Mouse (Mus musculus): ENCODE data around the gene Rmnd1. TPM values are rescaled to one million over a fixed set of nuclear protein-coding genes. Genes with fewer than 3 reads are reported as not detected.

The Rmnd1 gene
- polyA plus RNA-seq, 1 experiment = 19.0 TPM

DNA sequence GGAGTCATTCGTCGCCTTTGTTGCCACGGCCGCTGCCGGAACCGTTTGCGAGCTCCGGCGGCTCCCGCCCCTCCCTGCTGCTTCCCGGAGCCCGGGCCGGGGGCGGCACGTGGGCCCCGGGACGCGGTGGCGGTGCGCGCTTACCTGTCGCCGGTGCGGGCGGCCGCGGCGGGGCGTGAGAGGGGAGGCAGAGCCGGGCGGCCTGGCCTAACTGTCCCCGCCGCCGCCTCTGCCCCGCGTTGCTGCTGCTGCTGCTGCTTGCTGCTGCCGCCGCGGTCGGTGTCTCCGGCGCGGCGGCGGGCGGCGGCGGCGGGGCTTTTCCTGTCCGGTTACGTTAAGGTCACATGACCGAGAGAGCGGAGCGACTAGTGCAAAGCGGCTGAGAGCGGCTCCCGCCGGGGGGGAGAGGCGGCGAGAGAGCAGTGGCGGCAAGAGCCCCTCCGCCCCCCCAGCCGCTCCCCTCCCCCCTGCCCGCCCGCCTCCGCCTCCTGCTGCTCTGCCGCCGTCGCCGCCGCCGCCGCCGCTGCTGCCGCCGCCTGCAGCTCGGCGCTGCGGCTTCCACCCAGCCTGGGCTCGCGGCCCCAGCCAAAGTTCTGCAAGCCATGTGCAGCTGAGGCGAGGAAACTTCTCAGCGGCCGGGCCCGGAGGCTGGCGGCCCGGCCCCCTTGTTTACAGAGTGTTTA, 44.3 kb downstream of the Rmnd1 start, which contains the start of gene Zbtb2:
Gene Zbtb2 (minus strand): TSS at position 408 of the 683 bp plus-strand sequence.
- no peaks in the 10 kb centered on the region for H3K27me3 ChIP-seq (ENCODE audit: control insufficient read depth, insufficient read depth, low read length)
- H3K4me3 ChIP-seq (ENCODE audit: extremely low read depth, insufficient read depth, insufficient read length) = peak within 1 kb of the TSS; percentile 86
- H3K36me3 ChIP-seq (ENCODE audit: control insufficient read depth, insufficient read depth, low read length) = no peaks in the 10 kb centered on the region
- H3K27ac ChIP-seq (ENCODE audit: insufficient read depth, low read length) = peak within 1 kb of the TSS; percentile 100
- peak in 1 of 2 experiments; percentile 61 for DNase-seq (ENCODE audit: low read depth in 1 of 2, low spot score in 2 of 2)
- no peak for TF ChIP-seq CTCF (IDR thresholded peaks at IDR 0.05; ENCODE audit: extremely low read depth, insufficient read depth, insufficient read length, insufficient replicate concordance)
- TF ChIP-seq POLR2A (IDR thresholded peaks at IDR 0.05; ENCODE audit: low read depth, low read length) = no peak
- H3K4me1 ChIP-seq (ENCODE audit: control insufficient read depth, insufficient read depth, insufficient read length) = peaks cover 8% of the 10 kb centered on the region; the same call in 1 of the 2 replicates
- 1% methylated on average over 74 of the region's 87 CpGs for WGBS

DNA sequence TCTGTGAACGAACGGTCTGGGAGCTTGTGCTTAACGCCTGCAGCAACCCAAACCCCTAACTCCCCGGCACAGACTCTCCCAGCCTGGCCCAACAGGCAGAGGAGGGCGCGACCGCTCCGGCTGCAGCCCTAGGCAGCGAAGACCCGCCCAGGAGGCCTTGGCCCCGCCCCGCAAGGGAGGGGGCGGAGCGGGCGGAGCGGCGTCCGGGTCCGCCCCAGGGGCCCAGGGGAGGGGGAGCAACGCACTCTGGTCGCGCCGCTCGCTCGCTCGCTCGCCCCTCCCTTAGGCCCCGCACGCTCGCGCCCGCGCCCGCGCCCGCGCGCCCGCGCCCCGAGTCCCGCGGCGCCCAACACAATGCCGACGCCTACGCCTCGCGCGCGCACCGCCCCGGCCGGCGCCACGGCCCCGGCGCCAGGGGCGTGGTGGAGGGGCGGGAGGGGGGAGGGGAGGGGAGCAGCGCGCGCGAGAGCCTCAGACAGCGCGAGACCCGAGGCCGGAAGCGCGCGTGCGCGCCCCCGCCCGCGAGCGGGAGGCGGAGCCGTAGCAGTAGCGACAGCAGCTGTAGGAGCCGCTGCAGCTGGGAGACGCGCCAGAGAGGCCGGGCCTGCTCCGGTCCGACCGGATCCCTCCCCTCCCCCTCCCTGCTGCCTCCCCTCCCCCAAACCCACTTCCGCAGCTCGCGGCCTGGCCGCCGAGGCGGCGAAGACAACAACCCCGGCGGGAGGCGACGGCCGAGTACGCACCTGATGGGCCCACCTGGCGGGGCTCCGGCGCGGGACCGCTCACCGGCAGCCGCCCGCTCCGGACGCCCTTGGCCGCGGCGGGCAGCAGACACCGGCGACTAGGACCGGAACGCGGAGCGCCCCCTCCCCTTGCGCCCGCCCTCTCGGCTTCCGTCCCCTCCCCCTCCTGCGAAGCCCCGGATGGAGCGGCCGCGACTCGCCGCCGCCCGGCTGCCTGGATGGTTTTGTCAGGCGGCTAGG, 45.3 kb downstream of the Rmnd1 start:
- H3K4me1 ChIP-seq (ENCODE audit: control insufficient read depth, insufficient read depth, insufficient read length) = peaks cover 8% of the 10 kb centered on the region; the same call in 1 of the 2 replicates
- H3K4me3 ChIP-seq (ENCODE audit: extremely low read depth, insufficient read depth, insufficient read length) = peak overlapping the region; percentile 86
- under 1% methylated on average over 68 of the region's 133 CpGs for WGBS
- TF ChIP-seq CTCF (IDR thresholded peaks at IDR 0.05; ENCODE audit: extremely low read depth, insufficient read depth, insufficient read length, insufficient replicate concordance) (no peak), POLR2A (IDR thresholded peaks at IDR 0.05; ENCODE audit: low read depth, low read length) (peak; percentile 77)
- H3K36me3 ChIP-seq (ENCODE audit: control insufficient read depth, insufficient read depth, low read length) = no peaks in the 10 kb centered on the region
- H3K27ac ChIP-seq (ENCODE audit: insufficient read depth, low read length) = peak overlapping the region; percentile 100
- H3K27me3 ChIP-seq (ENCODE audit: control insufficient read depth, insufficient read depth, low read length) = no peaks in the 10 kb centered on the region
- peak; percentile 88 to 89 for DNase-seq (ENCODE audit: low read depth in 1 of 2, low spot score in 2 of 2)

DNA sequence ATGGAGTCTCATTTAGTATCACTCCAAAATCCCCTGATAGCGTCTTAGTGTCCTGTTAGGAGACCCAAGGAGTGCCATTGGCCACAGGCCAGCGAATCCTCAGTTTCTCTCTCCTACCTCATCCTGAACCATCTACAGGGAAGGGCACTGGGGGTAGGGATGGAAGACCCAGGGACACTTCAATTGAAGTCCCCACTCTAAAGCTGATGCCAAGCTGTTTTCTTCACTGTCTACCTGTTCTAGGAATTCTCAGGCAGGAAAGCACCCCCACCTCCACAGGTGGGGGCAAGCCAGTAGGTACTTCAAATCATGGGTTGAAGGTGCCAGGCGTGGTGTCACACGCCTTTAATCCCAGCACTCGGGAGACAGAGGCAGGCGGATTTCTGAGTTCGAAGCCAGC, 47.9 kb downstream of the Rmnd1 start:
- Histone ChIP-seq H3K27ac (ENCODE audit: insufficient read depth, low read length) (no peak overlapping the region), H3K4me1 (ENCODE audit: control insufficient read depth, insufficient read depth, insufficient read length) (peaks cover 4% of the 10 kb centered on the region; the same call in 1 of the 2 replicates), H3K27me3 (ENCODE audit: control insufficient read depth, insufficient read depth, low read length) (no peaks in the 10 kb centered on the region), H3K36me3 (ENCODE audit: control insufficient read depth, insufficient read depth, low read length) (no peaks in the 10 kb centered on the region), H3K4me3 (ENCODE audit: extremely low read depth, insufficient read depth, insufficient read length) (no peak overlapping the region)
- TF ChIP-seq CTCF (IDR thresholded peaks at IDR 0.05; ENCODE audit: extremely low read depth, insufficient read depth, insufficient read length, insufficient replicate concordance) (no peak), POLR2A (IDR thresholded peaks at IDR 0.05; ENCODE audit: low read depth, low read length) (no peak)
- WGBS = 90% methylated on average over 7 of the region's 7 CpGs
- no peak for DNase-seq (ENCODE audit: low read depth in 1 of 2, low spot score in 2 of 2)

DNA sequence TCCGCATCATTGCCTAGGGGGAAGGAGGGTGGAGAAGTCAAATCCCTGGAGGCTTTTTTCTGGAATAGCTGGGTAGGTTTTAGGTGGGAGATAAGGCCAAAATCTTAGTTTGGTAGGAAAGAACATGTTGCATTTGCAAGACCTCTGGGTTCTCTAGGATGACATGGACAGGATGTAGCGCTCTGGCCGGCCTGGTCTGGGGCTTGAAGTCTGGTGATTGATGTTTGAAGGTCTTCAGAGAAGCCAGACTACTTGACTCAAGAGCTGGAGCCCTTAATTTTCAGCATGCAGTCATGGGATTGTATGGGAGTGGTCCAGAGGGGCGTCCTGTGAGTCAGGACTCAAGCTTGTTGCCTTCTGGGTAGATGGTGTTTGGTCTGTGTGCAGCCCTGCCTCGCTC, 51.4 kb downstream of the Rmnd1 start:
- H3K36me3 ChIP-seq (ENCODE audit: control insufficient read depth, insufficient read depth, low read length) = no peaks in the 10 kb centered on the region
- H3K4me1 ChIP-seq (ENCODE audit: control insufficient read depth, insufficient read depth, insufficient read length) = no peaks in the 10 kb centered on the region
- TF ChIP-seq CTCF (IDR thresholded peaks at IDR 0.05; ENCODE audit: extremely low read depth, insufficient read depth, insufficient read length, insufficient replicate concordance) (no peak), POLR2A (IDR thresholded peaks at IDR 0.05; ENCODE audit: low read depth, low read length) (no peak)
- H3K27ac ChIP-seq (ENCODE audit: insufficient read depth, low read length) = no peak overlapping the region
- WGBS = 91% methylated on average over 5 of the region's 5 CpGs
- H3K27me3 ChIP-seq (ENCODE audit: control insufficient read depth, insufficient read depth, low read length) = no peaks in the 10 kb centered on the region
- no peak for DNase-seq (ENCODE audit: low read depth in 1 of 2, low spot score in 2 of 2)
- H3K4me3 ChIP-seq (ENCODE audit: extremely low read depth, insufficient read depth, insufficient read length) = no peak overlapping the region

DNA sequence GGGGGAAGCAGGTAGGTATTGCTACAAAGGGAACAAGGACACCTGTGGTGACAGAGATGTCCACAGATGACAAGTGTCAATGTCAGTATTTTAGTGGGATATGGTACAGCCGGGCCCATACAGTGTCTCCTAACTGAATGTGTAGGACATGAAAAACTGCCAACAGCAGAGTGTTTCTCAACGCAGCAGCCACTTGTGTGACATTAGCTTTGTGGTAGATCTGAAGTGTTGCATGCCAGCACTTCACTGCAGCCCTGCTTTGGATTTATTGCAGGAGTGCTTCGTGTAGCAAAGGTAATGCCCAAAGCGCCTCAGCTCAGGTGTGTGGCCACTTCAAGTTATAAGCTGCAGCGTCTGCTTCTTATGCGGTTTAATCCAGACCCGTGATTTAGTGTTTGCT, 55.3 kb downstream of the Rmnd1 start:
- Histone ChIP-seq H3K4me1 (ENCODE audit: control insufficient read depth, insufficient read depth, insufficient read length) (no peaks in the 10 kb centered on the region), H3K27ac (ENCODE audit: insufficient read depth, low read length) (no peak overlapping the region), H3K36me3 (ENCODE audit: control insufficient read depth, insufficient read depth, low read length) (peaks cover 5% of the 10 kb centered on the region; the same call in 1 of the 2 replicates), H3K27me3 (ENCODE audit: control insufficient read depth, insufficient read depth, low read length) (no peaks in the 10 kb centered on the region), H3K4me3 (ENCODE audit: extremely low read depth, insufficient read depth, insufficient read length) (no peak overlapping the region)
- DNase-seq (ENCODE audit: low read depth in 1 of 2, low spot score in 2 of 2) = no peak
- WGBS = 88% methylated on average over 7 of the region's 7 CpGs
- TF ChIP-seq POLR2A (IDR thresholded peaks at IDR 0.05; ENCODE audit: low read depth, low read length) (no peak), CTCF (IDR thresholded peaks at IDR 0.05; ENCODE audit: extremely low read depth, insufficient read depth, insufficient read length, insufficient replicate concordance) (no peak)

DNA sequence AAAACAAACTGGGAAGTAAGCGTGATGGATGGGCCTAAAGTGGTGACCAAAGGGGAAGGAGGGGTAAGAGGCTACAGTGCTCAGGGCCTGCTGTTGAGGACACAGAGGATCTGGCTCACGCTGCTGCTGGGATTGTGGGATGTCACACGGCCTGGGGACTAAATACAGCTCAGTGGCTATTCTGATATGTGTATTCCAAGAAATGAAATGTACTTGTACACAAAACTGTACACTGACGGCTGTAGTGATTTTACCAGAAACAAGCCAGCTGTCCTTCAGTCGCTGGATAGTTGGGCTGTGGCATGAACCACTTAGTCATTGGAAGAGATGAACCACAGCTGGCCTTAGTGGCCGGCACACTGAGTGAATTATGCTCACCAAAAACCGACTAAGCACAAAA, 55.7 kb downstream of the Rmnd1 start:
- no peaks in the 10 kb centered on the region for H3K27me3 ChIP-seq (ENCODE audit: control insufficient read depth, insufficient read depth, low read length)
- TF ChIP-seq CTCF (IDR thresholded peaks at IDR 0.05; ENCODE audit: extremely low read depth, insufficient read depth, insufficient read length, insufficient replicate concordance) (no peak), POLR2A (IDR thresholded peaks at IDR 0.05; ENCODE audit: low read depth, low read length) (no peak)
- DNase-seq (ENCODE audit: low read depth in 1 of 2, low spot score in 2 of 2) = no peak
- no peak overlapping the region for H3K4me3 ChIP-seq (ENCODE audit: extremely low read depth, insufficient read depth, insufficient read length)
- peaks cover 5% of the 10 kb centered on the region; the same call in 1 of the 2 replicates for H3K36me3 ChIP-seq (ENCODE audit: control insufficient read depth, insufficient read depth, low read length)
- no peaks in the 10 kb centered on the region for H3K4me1 ChIP-seq (ENCODE audit: control insufficient read depth, insufficient read depth, insufficient read length)
- WGBS = 88% methylated on average over 7 of the region's 7 CpGs
- H3K27ac ChIP-seq (ENCODE audit: insufficient read depth, low read length) = no peak overlapping the region
